In genomic region chr12:89722462-89722861, GRCm38 (mm10) we compare ENCODE assay signal across 13 mouse cellular contexts.
A peak's percentile ranks its signal among the peaks of the same experiment; 100 is the strongest.
DNase-seq lines count a peak whose midpoint lies in the region; ATAC-seq lines count a peak whose summit lies in the region.
"Had no signal": no experiment of that assay in that cellular context is flagged by ENCODE, and none has a peak within 500 bp of the region (broad histone marks: within the 10 kb centered on the region; RNA-seq: fewer than 3 reads in every experiment).

No protein-coding gene starts in this region.

- DNase-seq in cerebellum, postnatal 4 days (ENCODE audit: low spot score in 2 of 2) = no peak
- DNase-seq in layer of hippocampus, adult 11-12 months (ENCODE audit: low spot score) = peak; percentile 27
- no peak for DNase-seq in layer of hippocampus, adult 9-10 months (ENCODE audit: low spot score)
- DNase-seq in left cerebral cortex, postnatal 10 days (ENCODE audit: extremely low spot score in 1 of 2, low spot score in 2 of 2) = peak; percentile 25 to 47
- DNase-seq in telencephalon, adult 2 months (ENCODE audit: low read depth, low spot score) = peak; percentile 72
- DNase-seq: adrenal gland, adult 2 months; heart, adult 2 months; heart, postnatal 14 days; midbrain, embryonic 14.5 days had no signal

- ATAC-seq in cerebellum, adult (ENCODE audit: insufficient number of reproducible peaks, low FRiP score, low TSS enrichment) = peak; percentile 56; the same call in 1 of the 2 replicates
- no peak for ATAC-seq in inflammation-experienced regulatory T-cells, adult 6 months
- ATAC-seq in activated CD4-positive, CD25-positive, alpha-beta regulatory T cell, adult 4 months = no peak
- ATAC-seq: hindbrain, embryonic 16.5 days had no signal

- intact Hi-C loops in left cerebral cortex, postnatal 10 days (cut with DNase I) = no loop called here

Comparison
In these comparisons a context has a peak if more than half of its experiments do, and no peak if none do; other contexts are left out.
1. DNase-seq: peak in layer of hippocampus, adult 11-12 months (single experiment), left cerebral cortex, postnatal 10 days (2 of 2) and telencephalon, adult 2 months (single experiment); none in cerebellum, postnatal 4 days (0 of 2) and layer of hippocampus, adult 9-10 months (single experiment).